Mouse (Mus musculus) brain, adult 2 months (tissue): ENCODE data around the gene Card10.

Experiments used
- DNase-seq: peaks from one replicate; pipeline ENCODE4 v3.0.0; 2011; ENCODE audit warnings: low read depth, low spot score

Card10 gene

GRCm38 (mm10) chr15:78772856-78773255 is 30.0 kb downstream of the Card10 start:
- no peak for DNase-seq

GRCm38 (mm10) chr15:78772368-78772763 is 30.5 kb downstream of the Card10 start:
- DNase-seq = no peak

- peak; percentile 24 for DNase-seq
These were observed 31.1 kb downstream of the Card10 start for GRCm38 (mm10) chr15:78771531-78772367.

GRCm38 (mm10) chr15:78770983-78771355 is 31.9 kb downstream of the Card10 start:
- DNase-seq = peak; percentile 25

- no peak for DNase-seq
These were observed 32.4 kb downstream of the Card10 start for GRCm38 (mm10) chr15:78770234-78770982.

- DNase-seq = no peak
These were observed 33.8 kb downstream of the Card10 start for GRCm38 (mm10) chr15:78769064-78769463.

GRCm38 (mm10) chr15:78763704-78764103 is 39.1 kb downstream of the Card10 start:
- DNase-seq = no peak

- DNase-seq = no peak
These were observed 39.6 kb downstream of the Card10 start for GRCm38 (mm10) chr15:78763210-78763609.

- DNase-seq = no peak
These were observed 41.7 kb downstream of the Card10 start for GRCm38 (mm10) chr15:78761112-78761511.

GRCm38 (mm10) chr15:78758132-78758531 is 44.7 kb downstream of the Card10 start:
- no peak for DNase-seq

GRCm38 (mm10) chr15:78755966-78756725 is 46.7 kb downstream of the Card10 start:
- no peak for DNase-seq

- no peak for DNase-seq
These were observed 47.6 kb downstream of the Card10 start for GRCm38 (mm10) chr15:78755226-78755625.

- DNase-seq = no peak
These were observed 48.7 kb downstream of the Card10 start for GRCm38 (mm10) chr15:78754144-78754543.

- DNase-seq = no peak
These were observed 49.9 kb downstream of the Card10 start for GRCm38 (mm10) chr15:78752991-78753390.

- no peak for DNase-seq
These were observed 52.1 kb downstream of the Card10 start for GRCm38 (mm10) chr15:78750608-78751350.

GRCm38 (mm10) chr15:78749855-78750254 is 53.0 kb downstream of the Card10 start:
- no peak for DNase-seq

GRCm38 (mm10) chr15:78744206-78744605 is 58.6 kb downstream of the Card10 start:
- DNase-seq = peak; percentile 76

GRCm38 (mm10) chr15:78742831-78743230 is 60.0 kb downstream of the Card10 start:
- DNase-seq = no peak

GRCm38 (mm10) chr15:78740662-78741061 is 62.2 kb downstream of the Card10 start:
- DNase-seq = no peak

- DNase-seq = no peak
These were observed 65.7 kb downstream of the Card10 start for GRCm38 (mm10) chr15:78737146-78737545.

GRCm38 (mm10) chr15:78736681-78737100 is 66.2 kb downstream of the Card10 start:
- DNase-seq = no peak
